Mouse (Mus musculus): ENCODE data around the gene Anapc15-ps. TPM values are rescaled to one million over a fixed set of nuclear protein-coding genes. Genes with fewer than 3 reads are reported as not detected.

The Anapc15-ps gene
- polyA plus RNA-seq, 1 experiment from 2014 or later = not detected

DNA sequence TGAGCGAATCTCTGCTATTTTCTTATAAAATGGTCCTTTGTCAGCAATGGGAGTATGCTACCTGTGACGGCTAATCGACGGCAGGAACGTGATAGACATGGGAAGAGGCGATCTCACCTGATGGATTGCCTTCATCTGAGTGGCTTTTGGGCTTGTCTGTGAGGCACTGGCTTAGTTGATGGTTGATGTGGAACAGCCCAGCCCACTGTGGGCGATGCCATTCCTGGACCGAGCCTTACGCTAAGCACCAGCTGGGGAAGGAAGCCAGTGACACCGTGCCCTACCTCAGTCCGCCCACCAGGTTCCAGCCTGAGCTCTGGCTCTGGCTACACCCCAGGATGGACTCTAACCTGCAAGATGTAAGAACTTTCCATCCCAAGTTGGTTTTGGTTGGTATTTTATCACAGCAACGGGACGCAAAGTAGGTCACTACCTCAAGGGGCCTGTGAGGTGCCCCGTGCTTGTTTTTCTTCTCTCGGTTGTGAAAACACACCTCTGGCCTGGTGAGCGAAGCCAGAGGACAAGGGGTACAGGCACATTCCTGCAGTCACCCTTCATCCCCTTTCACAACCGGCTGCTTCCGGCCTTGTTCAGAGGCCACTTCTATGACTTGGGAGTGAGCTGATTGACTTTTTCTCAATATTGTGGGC lies 22.5 kb upstream of the Anapc15-ps start:
- ATAC-seq (replicated peaks; ENCODE audit: low FRiP score, low read depth) = no peak
- Histone ChIP-seq H3K27me3 (ENCODE audit: insufficient read depth, low read length) (no peaks in the 10 kb centered on the region), H3K4me2 (ENCODE audit: low read length) (no peak overlapping the region), H3K36me3 (ENCODE audit: insufficient read depth, low read length) (no peaks in the 10 kb centered on the region), H3K9ac (ENCODE audit: low read depth, low read length) (no peak overlapping the region), H3K4me3 (replicated peaks; ENCODE audit: low read depth, low read length) (no peak overlapping the region), H3K4me1 (replicated peaks; ENCODE audit: insufficient read depth, low read length) (no peaks in the 10 kb centered on the region; the same call in 1 of the 2 replicates), H3K27ac (no peak overlapping the region), H3K9me3 (replicated peaks; ENCODE audit: low read length) (no peaks in the 10 kb centered on the region)
- no peak for TF ChIP-seq CTCF (IDR thresholded peaks at IDR 0.05; ENCODE audit: low read depth)
- DNase-seq (ENCODE audit: low spot score) = no peak
- 72% methylated on average over 18 of the region's 18 CpGs for WGBS

DNA sequence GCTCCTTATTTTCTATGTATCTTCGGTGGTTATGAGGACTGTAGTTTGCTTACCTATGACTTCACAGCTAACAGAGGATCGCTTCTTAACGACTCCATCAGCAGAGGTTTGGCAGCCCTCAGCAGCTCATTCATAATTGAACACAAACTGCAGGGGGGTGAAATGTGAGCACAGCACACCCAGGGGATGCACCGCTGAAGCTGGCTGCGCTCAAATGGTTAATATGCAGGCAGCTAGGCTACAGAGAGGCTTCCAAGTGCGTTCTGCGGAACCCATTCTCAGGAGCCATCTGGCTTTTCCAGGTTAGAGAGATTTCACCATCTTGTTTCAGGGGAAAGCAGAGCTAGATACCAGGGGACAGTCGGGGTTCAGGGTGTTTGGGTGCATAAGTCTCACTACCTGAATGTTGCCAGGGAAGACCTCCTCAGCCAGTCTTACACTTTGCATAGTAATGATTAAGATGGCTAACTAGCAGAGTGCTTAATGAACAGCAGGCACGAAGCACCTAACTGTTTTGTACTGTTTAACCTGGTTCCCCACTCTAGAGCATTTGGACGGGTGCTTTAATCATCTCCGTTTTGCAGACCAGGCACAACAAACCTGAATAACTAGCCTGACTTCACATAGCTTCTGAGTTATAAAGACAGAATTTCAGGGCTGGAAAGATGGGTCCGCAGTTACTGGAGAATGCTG lies 21.5 kb upstream of the Anapc15-ps start:
- no peak overlapping the region for H3K4me3 ChIP-seq (replicated peaks; ENCODE audit: low read depth, low read length)
- no peak for TF ChIP-seq CTCF (IDR thresholded peaks at IDR 0.05; ENCODE audit: low read depth)
- 59% methylated on average over 12 of the region's 12 CpGs for WGBS
- no peak overlapping the region; the same call in 1 of the 2 replicates for H3K4me2 ChIP-seq (ENCODE audit: low read length)
- H3K27me3 ChIP-seq (ENCODE audit: insufficient read depth, low read length) = no peaks in the 10 kb centered on the region
- DNase-seq (ENCODE audit: low spot score) (no peak), ATAC-seq (replicated peaks; ENCODE audit: low FRiP score, low read depth) (peak; percentile 52; the same call in 1 of the 2 replicates)
- H3K4me1 ChIP-seq (replicated peaks; ENCODE audit: insufficient read depth, low read length) = no peaks in the 10 kb centered on the region; the same call in 1 of the 2 replicates
- peak overlapping the region; percentile 22; the same call in 1 of the 2 replicates for H3K27ac ChIP-seq
- no peaks in the 10 kb centered on the region for H3K36me3 ChIP-seq (ENCODE audit: insufficient read depth, low read length)
- no peak overlapping the region for H3K9ac ChIP-seq (ENCODE audit: low read depth, low read length)
- no peaks in the 10 kb centered on the region for H3K9me3 ChIP-seq (replicated peaks; ENCODE audit: low read length)

DNA sequence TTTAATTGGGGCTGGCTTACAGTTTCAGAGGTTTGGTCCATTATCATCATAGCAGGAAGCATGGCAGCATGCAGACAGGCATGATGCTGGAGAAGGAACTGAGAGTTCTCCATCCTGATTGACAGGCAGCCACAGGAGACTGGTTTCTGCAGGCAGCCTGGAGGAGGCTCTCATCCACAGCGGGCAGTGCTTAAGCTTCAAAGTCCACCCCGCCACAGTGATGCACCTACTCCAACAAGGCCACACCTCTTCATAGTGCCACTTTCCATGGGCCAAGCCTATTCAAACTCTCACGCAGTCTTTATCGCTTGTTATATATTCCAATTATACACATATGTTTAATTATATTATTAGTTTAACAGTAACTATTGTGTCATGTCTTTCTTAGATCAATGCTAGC lies 18.1 kb upstream of the Anapc15-ps start:
- ATAC-seq (replicated peaks; ENCODE audit: low FRiP score, low read depth) (no peak), DNase-seq (ENCODE audit: low spot score) (no peak)
- WGBS = 98% methylated on average over 4 of the region's 4 CpGs

DNA sequence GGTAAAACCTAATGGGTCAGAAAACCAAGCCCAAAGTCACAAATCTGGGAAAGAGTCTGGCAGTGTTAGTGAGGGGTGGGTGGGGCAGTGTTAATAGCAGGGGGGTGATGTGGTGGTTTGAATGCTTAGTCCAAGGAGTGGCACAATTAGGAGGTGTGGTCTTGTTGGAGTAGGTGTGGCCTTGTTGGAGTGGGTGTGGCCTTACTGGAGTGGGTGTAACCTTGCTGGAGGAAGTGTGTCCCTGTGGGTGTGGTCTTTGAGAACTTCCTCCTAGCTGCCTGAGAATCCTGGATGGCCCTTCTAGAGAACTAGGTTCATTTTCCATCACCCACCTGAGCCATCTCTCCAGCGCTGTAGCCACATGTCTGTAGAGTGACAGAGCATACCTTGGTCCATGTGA lies 16.6 kb upstream of the Anapc15-ps start:
- Histone ChIP-seq H3K36me3 (ENCODE audit: insufficient read depth, low read length) (no peaks in the 10 kb centered on the region), H3K9ac (ENCODE audit: low read depth, low read length) (no peak overlapping the region), H3K4me3 (replicated peaks; ENCODE audit: low read depth, low read length) (no peak overlapping the region), H3K27ac (no peak overlapping the region), H3K4me1 (replicated peaks; ENCODE audit: insufficient read depth, low read length) (no peaks in the 10 kb centered on the region; the same call in 1 of the 2 replicates), H3K9me3 (replicated peaks; ENCODE audit: low read length) (no peaks in the 10 kb centered on the region), H3K27me3 (ENCODE audit: insufficient read depth, low read length) (no peaks in the 10 kb centered on the region), H3K4me2 (ENCODE audit: low read length) (no peak overlapping the region)
- DNase-seq (ENCODE audit: low spot score) (no peak), ATAC-seq (replicated peaks; ENCODE audit: low FRiP score, low read depth) (0 out of 2 replicates have a peak, but pooled peaks have one; percentile 29)
- 94% methylated on average over 1 of the region's 1 CpGs for WGBS
- TF ChIP-seq CTCF (IDR thresholded peaks at IDR 0.05; ENCODE audit: low read depth) = no peak

More for the DNA sequence above, 18.1 kb upstream of the Anapc15-ps start:
- no peaks in the 10 kb centered on the region for H3K36me3 ChIP-seq (ENCODE audit: insufficient read depth, low read length)
- H3K4me2 ChIP-seq (ENCODE audit: low read length) = no peak overlapping the region
- TF ChIP-seq CTCF (IDR thresholded peaks at IDR 0.05; ENCODE audit: low read depth) = no peak
- no peak overlapping the region for H3K27ac ChIP-seq
- no peaks in the 10 kb centered on the region for H3K9me3 ChIP-seq (replicated peaks; ENCODE audit: low read length)
- no peak overlapping the region for H3K4me3 ChIP-seq (replicated peaks; ENCODE audit: low read depth, low read length)
- H3K4me1 ChIP-seq (replicated peaks; ENCODE audit: insufficient read depth, low read length) = no peaks in the 10 kb centered on the region; the same call in 1 of the 2 replicates
- H3K9ac ChIP-seq (ENCODE audit: low read depth, low read length) = no peak overlapping the region
- no peaks in the 10 kb centered on the region for H3K27me3 ChIP-seq (ENCODE audit: insufficient read depth, low read length)

DNA sequence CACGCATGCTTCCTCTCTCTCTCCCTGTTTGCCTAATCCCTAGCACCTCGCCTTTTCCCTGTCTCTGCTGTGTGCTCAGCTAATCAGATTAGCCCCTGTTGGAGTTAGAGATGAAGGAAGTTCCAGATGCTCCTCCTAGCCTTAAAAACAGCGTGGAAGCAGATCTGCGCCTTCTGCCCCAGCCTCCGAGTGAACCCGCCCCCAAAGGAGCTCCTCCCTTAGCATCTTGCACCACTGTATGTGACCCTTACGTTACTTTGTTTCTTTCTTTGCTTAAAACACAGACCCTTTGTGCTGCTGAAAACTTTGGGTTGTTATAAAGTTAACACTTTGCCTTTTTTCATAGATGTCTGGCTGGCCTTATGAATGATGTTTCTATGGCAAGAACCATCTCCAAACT lies 15.8 kb upstream of the Anapc15-ps start:
- ATAC-seq (replicated peaks; ENCODE audit: low FRiP score, low read depth) = no peak
- Histone ChIP-seq H3K27ac (no peak overlapping the region), H3K4me2 (ENCODE audit: low read length) (no peak overlapping the region), H3K9ac (ENCODE audit: low read depth, low read length) (no peak overlapping the region), H3K27me3 (ENCODE audit: insufficient read depth, low read length) (no peaks in the 10 kb centered on the region), H3K36me3 (ENCODE audit: insufficient read depth, low read length) (no peaks in the 10 kb centered on the region), H3K9me3 (replicated peaks; ENCODE audit: low read length) (no peaks in the 10 kb centered on the region), H3K4me1 (replicated peaks; ENCODE audit: insufficient read depth, low read length) (no peaks in the 10 kb centered on the region), H3K4me3 (replicated peaks; ENCODE audit: low read depth, low read length) (no peak overlapping the region)
- no peak for TF ChIP-seq CTCF (IDR thresholded peaks at IDR 0.05; ENCODE audit: low read depth)
- 79% methylated on average over 7 of the region's 7 CpGs for WGBS
- no peak for DNase-seq (ENCODE audit: low spot score)

DNA sequence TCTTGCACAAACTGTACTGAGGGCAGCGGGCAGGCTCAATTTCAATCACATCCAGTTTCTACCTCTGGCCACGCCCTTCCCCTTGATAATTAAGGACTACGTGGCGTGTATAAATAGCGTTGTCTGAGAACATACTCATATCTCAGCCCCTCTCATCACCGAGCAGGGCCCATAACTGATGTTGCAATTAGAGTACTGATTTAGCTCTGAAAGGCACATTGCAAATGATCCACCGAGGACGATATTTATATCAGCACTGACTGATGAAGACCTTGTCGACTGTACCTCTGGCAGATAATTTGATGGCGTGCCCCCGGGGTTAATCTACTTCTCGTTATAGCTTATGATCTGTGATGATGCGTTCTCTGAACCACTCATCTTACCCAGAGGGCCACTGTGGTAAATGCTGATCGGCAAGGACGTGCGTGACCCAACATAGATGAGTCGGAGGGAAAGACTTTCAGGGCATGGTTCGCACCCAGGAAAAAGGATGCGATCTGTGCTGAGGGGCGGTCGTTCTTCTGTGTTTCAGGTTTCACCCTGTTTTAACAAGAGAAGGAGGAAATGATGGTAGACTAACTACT lies 14.4 kb upstream of the Anapc15-ps start:
- DNase-seq (ENCODE audit: low spot score) = no peak
- H3K4me1 ChIP-seq (replicated peaks; ENCODE audit: insufficient read depth, low read length) = no peaks in the 10 kb centered on the region
- no peaks in the 10 kb centered on the region for H3K27me3 ChIP-seq (ENCODE audit: insufficient read depth, low read length)
- no peak for ATAC-seq (replicated peaks; ENCODE audit: low FRiP score, low read depth)
- no peak overlapping the region for H3K27ac ChIP-seq
- no peaks in the 10 kb centered on the region for H3K9me3 ChIP-seq (replicated peaks; ENCODE audit: low read length)
- 84% methylated on average over 21 of the region's 21 CpGs for WGBS
- no peak for TF ChIP-seq CTCF (IDR thresholded peaks at IDR 0.05; ENCODE audit: low read depth)
- no peak overlapping the region for H3K4me3 ChIP-seq (replicated peaks; ENCODE audit: low read depth, low read length)
- H3K36me3 ChIP-seq (ENCODE audit: insufficient read depth, low read length) = no peaks in the 10 kb centered on the region
- no peak overlapping the region for H3K9ac ChIP-seq (ENCODE audit: low read depth, low read length)
- H3K4me2 ChIP-seq (ENCODE audit: low read length) = no peak overlapping the region
